Mouse (Mus musculus) stomach, embryonic 14.5 days (tissue): Measurements from ENCODE around the gene Hacl1. TPM values are rescaled to one million over a fixed set of nuclear protein-coding genes. Genes with fewer than 3 reads are reported as not detected.

Experiments used
- ATAC-seq: fragments of 200-750 bp; cut with Nextera tagmentation; 2 replicates; pipeline ENCODE4 v1.8.0; 2017; ENCODE audit warnings: low read depth, moderate TSS enrichment; ENCODE audit not compliant: insufficient number of reproducible peaks, insufficient read depth, low FRiP score
- H3K27ac ChIP-seq: fragments of 300-500 bp; sonication (generic); 2 replicates; pipeline ENCODE4 v1.5.1; 2014; ENCODE audit warnings: mild to moderate bottlenecking, low read length, moderate library complexity, mixed read lengths
- H3K27me3 ChIP-seq: fragments of 300-500 bp; sonication (generic); 2 replicates; pipeline ENCODE4 v1.6.1; 2014; ENCODE audit warnings: low read length, control low read depth, mixed read lengths; ENCODE audit not compliant: control insufficient read depth, insufficient read depth
- H3K36me3 ChIP-seq: fragments of 300-500 bp; sonication (generic); 2 replicates; pipeline ENCODE4 v1.6.1; 2014; ENCODE audit warnings: mild to moderate bottlenecking, control low read depth, low read length, moderate library complexity, mixed read lengths; ENCODE audit not compliant: control insufficient read depth, insufficient read depth
- H3K4me1 ChIP-seq: fragments of 300-500 bp; sonication (generic); 2 replicates; pipeline ENCODE4 v1.6.1; 2014; ENCODE audit warnings: low read length, control low read depth, mixed read lengths; ENCODE audit not compliant: control insufficient read depth, insufficient read depth
- H3K4me2 ChIP-seq: fragments of 300-500 bp; sonication (generic); replicated peaks from 2 replicates; pipeline ENCODE4 v1.6.1; 2014; ENCODE audit warnings: low read depth, low read length, control low read depth
- H3K4me3 ChIP-seq: fragments of 300-500 bp; sonication (generic); 2 replicates; pipeline ENCODE4 v1.5.1; 2014; ENCODE audit warnings: low read depth, low read length, control low read depth
- H3K9ac ChIP-seq: fragments of 300-500 bp; sonication (generic); replicated peaks from 2 replicates; pipeline ENCODE4 v1.6.1; 2014; ENCODE audit warnings: low read depth, mild to moderate bottlenecking, control low read depth, low read length, moderate library complexity, mixed read lengths
- H3K9me3 ChIP-seq: fragments of 300-500 bp; sonication (generic); 2 replicates; pipeline ENCODE4 v1.6.1; 2016; ENCODE audit warnings: low read depth, low read length, control low read depth; ENCODE audit not compliant: control insufficient read depth
- WGBS: fragments of 180-500 bp; shearing (Covaris S2); extraction: QIAGEN DNeasy Blood & Tissue Kit; methylation state at CpG from one replicate; pipeline ENCODE4 v1.1.7; 2014; 5-methylcytosine and 5-hydroxymethylcytosine counted together
- polyA plus RNA-seq: library from polyadenylated mRNA; unstranded; fragments of >200 nt; fragmentation: Nextera tagmentation; extraction: Ambion mirVana; gene quantifications from 2 replicates; pipeline ENCODE4 v1.2.1, GENCODE M21; 2014

Gene Hacl1
- polyA plus RNA-seq, 1 experiment from 2014 or later: 11.1 TPM

GRCm38 (mm10) chr14:31555963-31556434, 85.1 kb downstream of the Hacl1 start:
- 56% methylated on average over 14 of the region's 14 CpGs for WGBS
- ATAC-seq: no peak
- no peaks in the 10 kb centered on the region for H3K9me3 ChIP-seq
- no peak overlapping the region for H3K9ac ChIP-seq
- no peaks in the 10 kb centered on the region for H3K36me3 ChIP-seq
- H3K27me3 ChIP-seq: no peaks in the 10 kb centered on the region
- peaks cover 10% of the 10 kb centered on the region; the same call in 1 of the 2 replicates for H3K4me1 ChIP-seq
- H3K4me2 ChIP-seq: no peak overlapping the region
- H3K27ac ChIP-seq: no peak overlapping the region
- no peak overlapping the region for H3K4me3 ChIP-seq

- WGBS: 86% methylated on average over 7 of the region's 7 CpGs
- no peak overlapping the region for H3K4me2 ChIP-seq
- H3K27me3 ChIP-seq: no peaks in the 10 kb centered on the region
- H3K9me3 ChIP-seq: no peaks in the 10 kb centered on the region
- no peak overlapping the region for H3K9ac ChIP-seq
- no peaks in the 10 kb centered on the region for H3K4me1 ChIP-seq
- no peak overlapping the region for H3K27ac ChIP-seq
- H3K36me3 ChIP-seq: no peaks in the 10 kb centered on the region
- no peak for ATAC-seq
- H3K4me3 ChIP-seq: no peak overlapping the region
Observed at GRCm38 (mm10) chr14:31555021-31555420, 86.1 kb downstream of the Hacl1 start.

Other genes with a start within 250 kb of the Hacl1 start
- gene Sh3bp5, start 205.2 kb downstream of the Hacl1 start, polyA plus RNA-seq: 8.9 and 10.7 TPM in 2 replicates
- 21.6 and 22.4 TPM in 2 replicates for gene Eaf1, start 146.9 kb downstream of the Hacl1 start, polyA plus RNA-seq
- gene Mettl6, start 146.2 kb downstream of the Hacl1 start, polyA plus RNA-seq: 62.2 and 65.9 TPM in 2 replicates
- gene Colq, start 49.9 kb downstream of the Hacl1 start, polyA plus RNA-seq: 0.45 and 0.54 TPM in 2 replicates
- 2.8 TPM in 1 of 2 replicates, not detected in the other for gene Gm49387, start 408 bp downstream of the Hacl1 start, polyA plus RNA-seq
- 33.7 and 35.3 TPM in 2 replicates for gene Btd, start 258 bp downstream of the Hacl1 start, polyA plus RNA-seq
- 11.4 and 12.1 TPM in 2 replicates for gene Ankrd28, start 189.4 kb upstream of the Hacl1 start, polyA plus RNA-seq